Mouse (Mus musculus): ENCODE measurements at regions not wholly inside any gene's neighbourhood (a gene's known extent, or its start where the extent isn't known, plus 50 kb on each side); places are given as distances from the start of the nearest gene placed in this dataset.

- TF ChIP-seq CTCF (IDR thresholded peaks at IDR 0.05; ENCODE audit: low read depth) (no peak), EP300 (IDR thresholded peaks at IDR 0.05; ENCODE audit: low read depth) (no peak)
Observed at GRCm38 (mm10) chr6:35746034-35746433, 206.3 kb upstream of the Mtpn start.
